Mouse (Mus musculus) T-helper 2 cell (primary cell): ENCODE results near the gene Erc1.
"Not testable (repeated sequence)": the region's sequence is repeated elsewhere in the genome, so short reads cannot be mapped to it uniquely, and the experiment has no call there.

Experiments used
- in situ Hi-C: fragments of 300-600 bp; cut with MboI, MseI; formaldehyde crosslinking; loops from one replicate; pipeline ENCODE4 v1.15.1; 2025; ENCODE audit warnings: high pct_unique_total_duplicates

The Erc1 gene

GRCm38 (mm10) chr6:119848034-119848695 is at the start of gene Erc1:
Gene Erc1 (minus strand): TSS chr6:119848167.
- in situ Hi-C loops = loop anchor here (10.0 kb wide), 1 partner anchor 1067 kb away; the partner anchor contains the start of gene Bid

- in situ Hi-C loops = no loop called here
These were observed 44.7 kb upstream of the Erc1 start for GRCm38 (mm10) chr6:119892711-119893110.

- in situ Hi-C loops = no loop called here
These were observed 35.2 kb upstream of the Erc1 start for GRCm38 (mm10) chr6:119883151-119883550.

DNA sequence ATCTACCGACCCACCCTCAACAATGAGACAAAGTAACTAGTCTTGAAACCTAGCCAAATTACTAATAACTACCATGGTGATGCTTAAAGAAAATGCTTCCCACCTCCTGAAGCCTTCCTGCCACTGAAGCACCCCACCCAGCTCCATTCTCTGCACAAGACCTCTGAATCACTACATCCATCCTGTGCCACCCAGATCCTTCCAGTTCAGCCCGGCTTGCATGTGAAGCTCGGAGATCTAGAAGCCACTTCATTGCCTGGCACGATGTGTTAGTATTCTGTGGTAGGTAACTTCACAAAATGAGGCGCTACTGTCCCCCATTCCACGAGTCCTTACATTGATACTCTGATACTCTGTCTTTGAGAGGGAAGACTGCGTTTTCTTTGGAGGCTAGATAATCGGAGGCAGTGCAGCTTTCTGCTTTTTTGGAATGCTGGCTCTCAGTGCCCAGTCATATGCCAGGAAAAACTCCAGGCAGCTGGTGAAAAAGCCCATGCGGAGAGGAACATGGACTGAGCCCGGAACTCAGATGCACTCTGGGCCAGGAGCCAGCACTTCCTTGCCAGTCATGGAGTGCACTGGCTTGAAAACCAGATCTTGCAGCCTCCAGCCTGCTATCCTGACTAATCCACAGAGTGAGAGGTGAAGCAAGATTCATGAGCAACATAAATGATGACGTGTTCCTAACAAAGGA is 16.5 kb upstream of the Erc1 start:
- in situ Hi-C loops = no loop called here

DNA sequence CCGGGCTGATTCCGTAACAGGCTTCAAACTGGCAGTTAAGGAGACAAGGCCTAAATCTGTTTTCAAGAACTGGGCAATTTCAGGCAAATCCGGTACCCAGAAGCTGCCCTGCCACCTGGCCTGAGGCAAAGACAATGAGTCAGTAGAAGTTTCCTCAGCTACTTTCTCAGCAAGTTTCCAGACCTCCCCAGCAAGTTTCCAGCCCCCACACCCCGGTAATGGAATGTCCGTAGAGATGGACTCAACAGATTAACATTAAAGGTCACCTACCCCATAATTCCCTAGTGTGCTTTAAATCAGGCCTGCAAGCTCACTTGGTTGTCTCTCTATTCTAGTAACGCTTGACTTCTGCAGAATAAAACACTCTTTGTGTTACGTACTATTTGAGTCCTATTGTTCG is 13.6 kb upstream of the Erc1 start:
- in situ Hi-C loops = no loop called here

- in situ Hi-C loops = no loop called here
These were observed 12.3 kb upstream of the Erc1 start for GRCm38 (mm10) chr6:119860236-119860635.

DNA sequence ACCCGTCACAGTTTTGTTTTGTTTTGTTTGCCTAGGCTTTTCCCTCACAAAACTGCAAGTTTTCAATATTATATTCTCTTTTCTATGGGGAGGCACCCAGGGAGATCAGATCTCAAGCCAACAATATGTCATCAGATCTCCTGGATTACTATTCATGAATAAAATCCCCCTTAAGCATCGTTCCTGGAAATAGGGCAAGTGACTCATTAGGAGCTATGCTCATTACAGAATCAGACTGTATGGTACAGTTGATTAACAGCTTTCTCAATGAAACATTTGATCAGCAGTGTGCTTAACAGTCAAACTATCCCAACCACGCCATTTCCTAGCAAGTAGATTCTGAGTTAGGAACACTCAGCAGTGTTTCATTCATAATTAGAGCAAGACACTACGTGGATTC is 7.5 kb upstream of the Erc1 start:
- in situ Hi-C loops = no loop called here

DNA sequence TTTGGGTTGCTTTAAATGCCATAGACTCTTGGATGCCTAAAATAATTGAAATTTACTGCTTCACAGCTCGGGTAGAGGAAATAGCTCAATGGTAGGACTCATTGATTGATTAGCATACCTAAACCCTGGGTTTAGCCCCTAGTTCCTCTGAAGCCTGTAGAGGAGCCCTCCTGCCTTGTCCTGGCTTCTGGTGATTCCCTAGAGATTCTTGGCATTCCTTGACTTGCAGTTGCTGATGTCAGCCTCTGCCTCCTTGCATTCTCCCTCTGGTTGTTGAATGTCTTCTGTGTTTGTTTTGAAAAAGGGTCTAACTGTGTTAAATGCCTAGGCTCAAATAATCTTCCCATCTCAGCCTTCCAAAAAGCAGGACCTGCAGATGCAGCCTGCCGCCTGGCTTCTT is 6.2 kb upstream of the Erc1 start:
- in situ Hi-C loops = no loop called here

- in situ Hi-C loops = loop anchor here (10.0 kb wide), 1 partner anchor 1065 kb away; the partner anchor contains the start of gene Bid
These were observed 1.9 kb upstream of the Erc1 start for GRCm38 (mm10) chr6:119849858-119850257.

GRCm38 (mm10) chr6:119849348-119849709 is 1.4 kb upstream of the Erc1 start:
- in situ Hi-C loops = loop anchor here (10.0 kb wide), 1 partner anchor 1065 kb away; the partner anchor contains the start of gene Bid

DNA sequence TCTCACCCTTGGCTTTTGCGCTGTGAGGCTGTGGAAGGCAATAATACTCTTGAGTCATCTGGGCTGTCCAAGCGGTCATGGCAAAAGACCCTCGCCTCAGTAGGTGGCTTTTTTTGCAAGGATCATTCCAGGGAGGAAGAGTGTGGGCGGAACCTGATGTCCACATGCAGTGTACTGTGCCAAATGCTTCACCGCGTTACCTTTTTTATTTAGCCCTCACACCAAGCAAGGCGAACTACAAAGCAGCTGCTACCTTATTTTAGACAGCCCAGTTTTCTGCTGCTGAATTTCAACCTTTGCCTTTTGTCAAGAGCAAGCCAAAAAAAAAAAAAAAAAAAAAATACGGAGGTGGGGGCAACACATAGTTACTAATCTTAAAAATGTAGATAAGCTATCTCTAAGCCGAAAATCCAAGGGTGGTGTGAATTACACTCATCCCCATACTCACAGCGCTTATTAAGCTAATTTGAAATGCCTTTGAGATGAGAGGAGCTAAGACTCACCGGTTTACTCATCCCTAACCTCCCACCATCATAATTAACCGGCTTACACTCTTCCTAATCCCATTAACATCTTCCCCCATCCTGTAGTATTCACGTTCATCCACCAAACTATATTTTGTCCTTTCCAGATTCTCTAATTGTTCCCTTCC is 855 bp upstream of the Erc1 start:
- in situ Hi-C loops = loop anchor here (10.0 kb wide), 1 partner anchor 1066 kb away; the partner anchor contains the start of gene Bid

DNA sequence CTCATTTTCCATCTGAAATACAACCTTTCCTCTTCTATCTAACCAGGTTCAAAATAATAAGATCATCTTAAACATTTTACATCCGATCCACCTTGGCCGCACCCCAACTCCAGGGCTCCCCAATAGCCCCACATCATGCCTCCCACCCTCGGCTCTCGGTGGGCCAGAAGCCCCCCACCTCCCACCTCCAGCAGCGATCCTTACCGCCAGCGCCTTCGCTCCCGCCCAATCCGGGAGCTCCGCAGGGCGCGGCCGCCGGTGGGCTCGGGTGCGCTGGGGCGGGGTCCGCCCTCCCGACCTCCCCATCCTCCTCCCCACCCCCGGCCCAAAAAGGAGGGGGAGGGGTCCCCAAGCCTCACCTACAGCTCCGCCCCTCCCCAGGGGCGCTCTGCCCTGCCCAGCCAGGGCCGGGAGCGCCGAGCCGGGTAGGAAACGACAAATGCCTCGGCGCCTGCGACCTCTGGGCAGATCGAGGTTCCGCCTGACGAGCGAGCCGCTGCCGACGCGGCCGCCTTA is 391 bp downstream of the Erc1 start:
- in situ Hi-C loops = loop anchor here (10.0 kb wide), 1 partner anchor 1067 kb away; the partner anchor contains the start of gene Bid

DNA sequence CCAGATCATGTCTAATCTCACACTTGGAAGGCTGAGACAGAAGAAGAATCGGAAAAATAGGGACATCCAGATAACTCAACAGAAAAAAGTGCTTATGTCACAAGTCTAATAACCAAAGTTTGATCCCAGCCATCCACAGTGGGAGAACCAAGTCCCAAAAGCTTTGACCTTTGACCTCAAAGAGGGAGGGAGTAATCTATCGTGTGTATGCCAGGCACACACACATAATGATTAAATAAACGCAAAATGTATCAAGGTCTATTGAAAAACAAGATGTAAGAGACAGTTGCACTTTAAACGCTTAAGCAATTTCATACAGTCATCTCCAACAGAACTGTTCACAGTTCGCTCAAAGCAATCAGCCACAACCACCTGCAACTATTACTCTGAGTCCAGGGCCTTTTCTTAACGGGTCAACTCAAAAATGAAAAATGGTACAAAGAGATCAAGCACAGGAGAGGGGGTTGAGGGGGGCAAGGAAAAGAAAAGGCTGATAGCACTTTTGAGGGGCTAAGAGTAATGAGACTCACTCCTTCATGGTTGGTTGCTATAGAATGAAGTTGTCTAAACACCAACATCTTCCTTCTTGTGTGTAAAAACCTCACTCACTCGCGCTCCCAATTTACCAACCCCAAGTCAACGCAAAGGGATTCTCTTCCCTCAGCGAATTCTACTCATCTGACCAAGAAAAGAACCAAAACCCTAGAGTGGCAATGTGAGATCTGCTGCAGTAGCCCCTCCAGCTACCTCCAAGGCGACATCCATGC is 1.0 kb downstream of the Erc1 start:
- in situ Hi-C loops = loop anchor here (10.0 kb wide), 1 partner anchor 1068 kb away; the partner anchor contains the start of gene Bid

GRCm38 (mm10) chr6:119829951-119830350 is 18.0 kb downstream of the Erc1 start:
- in situ Hi-C loops = loop anchor here (5.0 kb wide), 1 partner anchor 47 kb away; no protein-coding TSS in a partner anchor

GRCm38 (mm10) chr6:119828165-119828564 is 19.8 kb downstream of the Erc1 start:
- in situ Hi-C loops = loop anchor here (5.0 kb wide), 1 partner anchor 49 kb away; no protein-coding TSS in a partner anchor

GRCm38 (mm10) chr6:119826701-119827100 is 21.3 kb downstream of the Erc1 start:
- in situ Hi-C loops = loop anchor here (5.0 kb wide), 1 partner anchor 51 kb away; no protein-coding TSS in a partner anchor

DNA sequence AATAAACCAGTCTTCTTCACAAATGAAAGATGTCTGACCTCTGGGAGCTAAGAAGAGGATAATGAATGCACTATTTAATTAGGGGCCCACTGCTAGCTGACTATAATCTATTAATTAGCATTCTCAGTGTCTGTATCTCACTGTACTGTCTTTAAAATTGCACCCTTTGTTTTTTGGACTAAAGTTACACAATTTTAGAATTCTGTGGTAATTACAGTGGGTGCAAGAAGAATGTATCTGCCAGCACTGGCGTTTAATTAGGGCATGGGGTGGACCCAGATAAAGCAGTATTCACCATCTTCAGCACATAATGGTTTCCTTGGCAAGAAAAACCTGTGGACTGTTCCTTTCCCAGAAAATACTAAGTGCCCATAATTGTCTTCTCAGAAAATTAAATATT is 25.8 kb downstream of the Erc1 start:
- in situ Hi-C loops = no loop called here

- in situ Hi-C loops = no loop called here
These were observed 26.8 kb downstream of the Erc1 start for GRCm38 (mm10) chr6:119821158-119821557.

DNA sequence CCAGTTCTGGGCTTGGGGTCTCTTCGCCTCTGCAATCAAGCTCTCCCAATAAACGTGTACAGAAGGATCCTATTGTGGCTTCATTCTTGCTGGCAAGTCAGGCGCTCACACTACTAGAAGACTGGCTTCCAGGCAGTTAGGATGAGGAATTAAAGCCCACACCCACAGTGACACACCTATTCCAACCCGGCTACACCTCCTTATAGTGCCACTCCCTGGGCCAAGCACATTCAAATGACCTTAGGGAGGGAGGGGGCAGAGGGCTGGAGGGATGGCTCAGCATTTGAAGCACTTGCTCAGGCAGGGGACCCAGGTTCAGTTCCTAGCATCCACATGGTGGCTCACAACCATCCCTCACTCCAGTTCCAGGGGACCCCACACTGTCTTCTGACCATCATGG is 29.4 kb downstream of the Erc1 start:
- in situ Hi-C loops = no loop called here

DNA sequence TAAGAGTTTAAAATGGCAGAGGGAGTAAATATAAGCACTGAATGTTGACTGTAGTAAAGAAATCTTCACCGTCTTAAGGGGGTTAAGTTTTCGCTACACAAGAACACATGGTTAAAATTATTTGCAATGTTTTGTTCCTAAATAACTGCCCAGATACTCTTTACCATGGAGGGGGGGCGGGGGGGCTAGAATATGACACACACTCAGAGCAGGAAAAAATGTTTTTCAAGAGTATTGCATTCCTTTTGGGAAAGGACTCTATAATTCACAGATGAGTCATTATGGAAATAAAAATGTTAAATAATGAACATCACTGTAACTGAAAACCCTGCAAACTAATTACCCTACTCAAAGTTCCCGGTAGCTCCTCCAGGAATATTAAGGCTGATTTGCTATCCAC is 32.5 kb downstream of the Erc1 start:
- in situ Hi-C loops = no loop called here

DNA sequence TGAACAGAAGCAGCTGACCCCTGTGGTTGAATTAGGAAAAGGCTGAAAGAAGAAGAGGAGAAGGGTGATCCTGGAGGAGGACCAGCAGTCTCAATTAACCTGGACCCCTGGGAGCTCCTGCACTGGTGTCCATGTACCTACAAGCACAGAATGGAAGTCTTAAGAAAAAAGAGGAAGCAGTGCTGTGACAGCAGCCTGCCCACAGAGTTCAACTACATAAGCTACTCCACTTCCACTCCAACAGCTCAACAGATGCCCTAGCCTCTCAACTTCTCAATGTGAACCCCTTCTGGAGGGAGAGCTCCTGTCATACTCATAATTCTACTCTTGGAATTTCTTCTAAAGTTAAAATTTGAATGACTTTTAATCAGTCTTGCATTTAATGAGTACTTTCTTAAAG is 34.9 kb downstream of the Erc1 start:
- in situ Hi-C loops = not testable (repeated sequence)
